Mouse (Mus musculus): ENCODE data around the gene Lrig1.

- no peak for TF ChIP-seq CTCF (IDR thresholded peaks at IDR 0.05)
- TF ChIP-seq EP300 (IDR thresholded peaks at IDR 0.05): no peak
These were observed 105.8 kb downstream of the Lrig1 start for GRCm38 (mm10) chr6:94594096-94594665.

All from lung, postnatal 0 days (tissue).